9 mouse cellular contexts compared by ENCODE assay signal in the genomic region with DNA sequence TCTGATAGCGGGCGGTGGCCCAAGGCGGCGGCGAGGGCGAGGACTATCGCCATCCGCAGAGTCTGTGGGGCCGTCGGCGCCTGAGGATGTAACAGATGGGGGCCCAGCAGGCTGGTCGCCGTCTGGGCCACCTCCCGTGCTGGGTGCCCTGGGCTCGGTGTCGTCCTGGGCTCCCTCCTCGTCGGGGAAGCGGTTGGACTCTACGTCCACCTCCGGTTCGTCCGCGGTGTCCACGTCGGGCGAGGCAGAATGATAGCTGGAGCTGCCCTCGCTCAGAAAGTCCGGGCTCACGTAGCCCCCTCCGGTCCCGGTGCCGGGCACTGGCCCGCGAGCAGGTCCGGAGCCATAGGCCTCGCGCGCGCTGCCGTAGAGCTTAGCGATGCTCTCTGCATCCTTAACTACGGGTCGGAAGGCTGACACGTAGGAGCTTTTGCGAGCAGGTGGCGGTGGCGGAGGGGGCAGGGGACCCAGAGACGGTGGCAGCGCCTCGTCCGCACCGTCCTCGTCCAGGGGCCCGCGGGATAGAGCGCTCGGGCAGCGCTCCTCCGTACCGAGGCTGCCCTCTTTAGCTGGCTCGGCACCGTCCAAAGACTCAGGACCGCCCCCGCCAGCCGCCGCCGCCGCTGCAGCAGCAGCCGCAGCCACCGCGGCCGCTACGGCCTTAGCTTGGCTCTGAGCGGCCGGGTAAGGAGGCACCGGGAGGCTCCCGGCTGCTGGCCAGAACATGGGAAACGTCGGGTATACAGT. TPM values are rescaled to one million over a fixed set of nuclear protein-coding genes. Genes with fewer than 3 reads are reported as not detected.
DNase-seq lines count a peak whose midpoint lies in the region; ATAC-seq lines count a peak whose summit lies in the region.
"Had no signal": no experiment of that assay in that cellular context is flagged by ENCODE, and none has a peak within 500 bp of the region (broad histone marks: within the 10 kb centered on the region; RNA-seq: fewer than 3 reads in every experiment).

No protein-coding gene starts in this region.

- no peak overlapping the region for H3K27ac ChIP-seq in liver, embryonic 13.5 days

- peaks cover 100% of the 10 kb centered on the region for H3K27me3 ChIP-seq in liver, embryonic 13.5 days

- H3K9me3 ChIP-seq in liver, embryonic 13.5 days (replicated peaks) = no peaks in the 10 kb centered on the region

- no peak overlapping the region for H3K9ac ChIP-seq in liver, embryonic 13.5 days

- H3K4me2 ChIP-seq in liver, embryonic 13.5 days = no peak overlapping the region

- peak; percentile 34 for DNase-seq in embryo, embryonic 10 days (ENCODE audit: low spot score)
- DNase-seq in embryo, embryonic 11 days = no peak
- DNase-seq in thymus, postnatal 0 days (ENCODE audit: low spot score) = peak; percentile 6
- DNase-seq in thymus, postnatal 25 days = no peak
- DNase-seq in liver, embryonic 13.5 days = no peak
- peak; percentile 46 for DNase-seq in testis, postnatal 10 days (ENCODE audit: low spot score)
- no peak for DNase-seq in urinary bladder, postnatal 4 days (ENCODE audit: low spot score in 2 of 2)
- no peak for DNase-seq in Muller cell, postnatal 12 days (ENCODE audit: inconsistent ontology term)
- DNase-seq: adrenal gland, postnatal 14 days had no signal

- H3K36me3 ChIP-seq in liver, embryonic 13.5 days = no peaks in the 10 kb centered on the region

- WGBS in liver, embryonic 13.5 days (ENCODE audit: insufficient replicate concordance) = 2% methylated on average over 80 of the region's 80 CpGs

- H3K4me1 ChIP-seq in liver, embryonic 13.5 days (replicated peaks) = peaks cover 24% of the 10 kb centered on the region

- 0 out of 2 replicates have a peak overlapping the region, but pooled peaks have one; percentile 8 for H3K4me3 ChIP-seq in liver, embryonic 13.5 days (replicated peaks)

- no peak for ATAC-seq in liver, embryonic 13.5 days (ENCODE audit: low read depth)

RNA-seq across cellular contexts. Expression of gene Skor1, which starts 4.1 kb away (rescaled TPM):
- 0.10 TPM in 1 of 2 replicates, not detected in the other for polyA plus RNA-seq in thymus, postnatal 0 days (2015; fragmentation: Nextera tagmentation; extraction: Ambion mirVana)
- not detected in 2 replicates for polyA plus RNA-seq in liver, embryonic 13.5 days (2015; fragmentation: Nextera tagmentation; extraction: Ambion mirVana)

Comparison
In these comparisons a context has a peak if more than half of its experiments do, and no peak if none do; other contexts are left out.
1. DNase-seq: peak in embryo, embryonic 10 days (single experiment), thymus, postnatal 0 days (single experiment) and testis, postnatal 10 days (single experiment); none in embryo, embryonic 11 days (single experiment), thymus, postnatal 25 days (single experiment), liver, embryonic 13.5 days (single experiment), urinary bladder, postnatal 4 days (0 of 2) and Muller cell, postnatal 12 days (single experiment).